Mouse (Mus musculus): ENCODE results near the gene Slirp.

- TF ChIP-seq CTCF (IDR thresholded peaks at IDR 0.05; ENCODE audit: insufficient read depth, low read depth, low read length) (no peak), POLR2A (IDR thresholded peaks at IDR 0.05; ENCODE audit: insufficient read depth, low read depth, low read length) (no peak)
Measured at GRCm38 (mm10) chr12:87419974-87420485, 23.7 kb upstream of the Slirp start.
